In the genomic region with DNA sequence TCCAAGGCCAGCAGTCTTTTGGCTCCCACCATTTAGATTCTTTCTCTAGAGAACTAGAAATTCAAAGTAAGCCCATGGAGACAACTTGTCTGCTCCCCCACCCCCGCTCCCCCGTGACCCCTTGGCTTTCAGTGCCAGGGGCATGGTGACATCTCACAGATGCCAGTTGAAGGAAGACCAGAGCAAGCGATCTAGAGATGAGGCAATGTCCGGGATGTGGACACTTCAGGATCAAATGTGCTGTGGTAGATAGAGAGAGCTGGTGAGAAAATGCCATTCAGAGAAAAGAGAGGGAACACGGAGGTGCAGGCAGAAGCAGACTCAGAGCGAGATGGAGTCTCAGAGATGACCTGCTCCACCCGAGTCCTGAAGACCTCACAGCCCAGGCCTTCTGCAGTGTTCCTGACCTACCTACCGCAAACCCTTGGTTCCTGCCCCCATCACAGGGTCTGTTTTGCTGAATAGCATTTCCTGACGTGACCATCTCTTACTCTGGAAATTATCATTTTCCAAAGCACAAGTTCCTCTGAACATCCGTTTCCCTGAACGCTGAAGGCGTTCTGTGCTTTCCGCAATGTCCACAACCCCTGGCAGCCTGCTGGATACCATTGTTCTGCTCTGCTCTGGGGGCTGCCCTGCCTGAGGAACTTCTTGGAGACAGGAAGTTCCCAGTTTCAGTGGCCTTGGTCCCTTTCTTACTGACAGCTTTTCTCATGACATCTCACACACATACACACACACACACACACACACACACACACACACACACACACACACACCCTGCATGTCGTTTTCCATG, we compare ENCODE assay signal across 8 mouse cellular contexts. TPM values are rescaled to one million over a fixed set of nuclear protein-coding genes. Genes with fewer than 3 reads are reported as not detected.
DNase-seq lines count a peak whose midpoint lies in the region; ATAC-seq and TF ChIP-seq lines count a peak whose summit lies in the region.
"Had no signal": no experiment of that assay in that cellular context is flagged by ENCODE, and none has a peak within 500 bp of the region (broad histone marks: within the 10 kb centered on the region; RNA-seq: fewer than 3 reads in every experiment).

No protein-coding gene starts in this region.

- H3K27me3 ChIP-seq in spleen, adult 2 months (ENCODE audit: control insufficient read depth, insufficient read depth, low read length) = no peaks in the 10 kb centered on the region
- H3K27me3 ChIP-seq in intestine, embryonic 15.5 days (replicated peaks) = no peaks in the 10 kb centered on the region
- no peaks in the 10 kb centered on the region for H3K27me3 ChIP-seq in liver, embryonic 15.5 days
- H3K27me3 ChIP-seq in stomach, postnatal 0 days (ENCODE audit: control insufficient read depth, insufficient read depth, low read length) = no peaks in the 10 kb centered on the region
- no peaks in the 10 kb centered on the region for H3K27me3 ChIP-seq in forebrain, embryonic 15.5 days
- H3K27me3 ChIP-seq: embryonic facial prominence, embryonic 12.5 days had no signal

- no peak for TF ChIP-seq EP300 in stomach, postnatal 0 days (optimal IDR thresholded peaks at IDR 0.05)

- peaks cover 12% of the 10 kb centered on the region; the same call in 1 of the 2 replicates for H3K4me1 ChIP-seq in spleen, adult 2 months (ENCODE audit: control insufficient read depth, insufficient read depth, insufficient read length)
- H3K4me1 ChIP-seq in intestine, embryonic 15.5 days (replicated peaks) = peaks cover 5% of the 10 kb centered on the region; the same call in 1 of the 2 replicates
- H3K4me1 ChIP-seq in liver, embryonic 15.5 days (replicated peaks) = peaks cover 11% of the 10 kb centered on the region; the same call in 1 of the 2 replicates
- H3K4me1 ChIP-seq in stomach, postnatal 0 days (replicated peaks; ENCODE audit: control insufficient read depth, insufficient read depth) = no peaks in the 10 kb centered on the region
- peaks cover 17% of the 10 kb centered on the region for H3K4me1 ChIP-seq in forebrain, embryonic 15.5 days

- H3K9me3 ChIP-seq in intestine, embryonic 15.5 days = no peaks in the 10 kb centered on the region
- H3K9me3 ChIP-seq in liver, embryonic 15.5 days (replicated peaks) = no peaks in the 10 kb centered on the region
- H3K9me3 ChIP-seq in stomach, postnatal 0 days (ENCODE audit: control insufficient read depth, low read length) = no peaks in the 10 kb centered on the region
- no peaks in the 10 kb centered on the region for H3K9me3 ChIP-seq in forebrain, embryonic 15.5 days
- H3K9me3 ChIP-seq: embryonic facial prominence, embryonic 12.5 days had no signal

- no peak overlapping the region for H3K9ac ChIP-seq in intestine, embryonic 15.5 days
- no peak overlapping the region for H3K9ac ChIP-seq in liver, embryonic 15.5 days
- H3K9ac ChIP-seq in stomach, postnatal 0 days (ENCODE audit: low read length) = no peak overlapping the region
- no peak overlapping the region for H3K9ac ChIP-seq in forebrain, embryonic 15.5 days (replicated peaks)
- H3K9ac ChIP-seq: embryonic facial prominence, embryonic 12.5 days had no signal

- H3K27ac ChIP-seq in spleen, adult 2 months (ENCODE audit: insufficient read depth, low read length) = 0 out of 2 replicates have a peak overlapping the region, but pooled peaks have one; percentile 26
- H3K27ac ChIP-seq in intestine, embryonic 15.5 days = peak overlapping the region; percentile 60; the same call in 1 of the 2 replicates
- no peak overlapping the region for H3K27ac ChIP-seq in liver, embryonic 15.5 days (replicated peaks)
- H3K27ac ChIP-seq in stomach, postnatal 0 days (replicated peaks) = peak overlapping the region; percentile 67
- no peak overlapping the region for H3K27ac ChIP-seq in forebrain, embryonic 15.5 days (replicated peaks)

- no peak for TF ChIP-seq CTCF in spleen, adult 2 months (IDR thresholded peaks at IDR 0.05; ENCODE audit: extremely low read depth, insufficient read depth, insufficient read length, insufficient replicate concordance)
- TF ChIP-seq CTCF in stomach, postnatal 0 days (IDR thresholded peaks at IDR 0.05; ENCODE audit: low read depth) = no peak

- H3K4me3 ChIP-seq in spleen, adult 2 months (ENCODE audit: extremely low read depth, insufficient read depth, insufficient read length) = no peak overlapping the region
- H3K4me3 ChIP-seq in intestine, embryonic 15.5 days (replicated peaks) = no peak overlapping the region
- H3K4me3 ChIP-seq in liver, embryonic 15.5 days (replicated peaks) = no peak overlapping the region
- H3K4me3 ChIP-seq in stomach, postnatal 0 days (ENCODE audit: low read depth, low read length) = no peak overlapping the region
- H3K4me3 ChIP-seq in forebrain, embryonic 15.5 days = no peak overlapping the region
- H3K4me3 ChIP-seq: embryonic facial prominence, embryonic 12.5 days had no signal

- no peaks in the 10 kb centered on the region for H3K36me3 ChIP-seq in spleen, adult 2 months (ENCODE audit: control insufficient read depth, insufficient read depth, low read length)
- H3K36me3 ChIP-seq in intestine, embryonic 15.5 days = no peaks in the 10 kb centered on the region
- no peaks in the 10 kb centered on the region for H3K36me3 ChIP-seq in liver, embryonic 15.5 days (replicated peaks)
- no peaks in the 10 kb centered on the region for H3K36me3 ChIP-seq in stomach, postnatal 0 days (ENCODE audit: control insufficient read depth, insufficient read depth, low read length)
- H3K36me3 ChIP-seq in forebrain, embryonic 15.5 days = no peaks in the 10 kb centered on the region
- H3K36me3 ChIP-seq: embryonic facial prominence, embryonic 12.5 days had no signal

- no peak for TF ChIP-seq POLR2A in spleen, adult 2 months (IDR thresholded peaks at IDR 0.05; ENCODE audit: low read depth, low read length)

- ATAC-seq in intestine, embryonic 15.5 days = no peak
- ATAC-seq in liver, embryonic 15.5 days (ENCODE audit: insufficient read depth) = peak; percentile 37; the same call in 1 of the 2 replicates
- ATAC-seq in stomach, postnatal 0 days (ENCODE audit: low FRiP score, low TSS enrichment) = no peak; the same call in 1 of the 2 replicates
- ATAC-seq in forebrain, embryonic 15.5 days (replicated peaks) = no peak

- 80% methylated on average over 14 of the region's 14 CpGs for WGBS in spleen, adult 2 months
- 67% methylated on average over 14 of the region's 14 CpGs for WGBS in intestine, embryonic 15.5 days
- WGBS in liver, embryonic 15.5 days (ENCODE audit: insufficient replicate concordance) = 43% methylated on average over 14 of the region's 14 CpGs
- WGBS in stomach, postnatal 0 days = 77% methylated on average over 14 of the region's 14 CpGs
- WGBS in forebrain, embryonic 15.5 days = 83% methylated on average over 14 of the region's 14 CpGs

- H3K4me2 ChIP-seq in intestine, embryonic 15.5 days (replicated peaks) = no peak overlapping the region
- H3K4me2 ChIP-seq in liver, embryonic 15.5 days = no peak overlapping the region
- no peak overlapping the region for H3K4me2 ChIP-seq in stomach, postnatal 0 days (replicated peaks; ENCODE audit: low read depth)
- H3K4me2 ChIP-seq in forebrain, embryonic 15.5 days (replicated peaks) = no peak overlapping the region
- H3K4me2 ChIP-seq: embryonic facial prominence, embryonic 12.5 days had no signal

- no peak for DNase-seq in spleen, adult 2 months (ENCODE audit: low read depth in 1 of 2, low spot score in 2 of 2)
- DNase-seq in spleen, adult 18-20 months = no peak
- DNase-seq in stomach, postnatal 0 days (ENCODE audit: low spot score) = no peak
- no peak for DNase-seq in frontal cortex, postnatal 14 days (ENCODE audit: low spot score in 2 of 2)

RNA-seq across cellular contexts. Expression of gene Chst15, which starts 22.2 kb away (rescaled TPM):
- polyA plus RNA-seq in spleen, adult 2 months (2012; rRNA removed) = 25.9 and 27.9 TPM in 2 replicates
- polyA plus RNA-seq in intestine, embryonic 15.5 days (2015; fragmentation: Nextera tagmentation; extraction: Ambion mirVana) = 23.0 and 23.1 TPM in 2 replicates
- polyA plus RNA-seq in liver, embryonic 15.5 days (2015; fragmentation: Nextera tagmentation; extraction: Ambion mirVana) = 4.5 and 5.6 TPM in 2 replicates
- 11.5 and 12.1 TPM in 2 replicates for polyA plus RNA-seq in stomach, postnatal 0 days (2015; fragmentation: Nextera tagmentation; extraction: Ambion mirVana)
- 20.1 and 22.0 TPM in 2 replicates for polyA plus RNA-seq in forebrain, embryonic 15.5 days (2015; fragmentation: Nextera tagmentation; extraction: Ambion mirVana)

Comparison
In these comparisons a context has a peak if more than half of its experiments do, and no peak if none do; other contexts are left out.
1. H3K27ac ChIP-seq: peak in spleen, adult 2 months (single experiment), intestine, embryonic 15.5 days (single experiment) and stomach, postnatal 0 days (single experiment); none in liver, embryonic 15.5 days (single experiment) and forebrain, embryonic 15.5 days (single experiment).